Mouse (Mus musculus): Measurements from ENCODE around the gene Pced1b. TPM values are rescaled to one million over a fixed set of nuclear protein-coding genes. Genes with fewer than 3 reads are reported as not detected.
"Not testable (repeated sequence)": the region's sequence is repeated elsewhere in the genome, so short reads cannot be mapped to it uniquely, and the experiment has no call there.

Gene Pced1b
- polyA plus RNA-seq, 1 experiment, result 2.2 TPM

GRCm38 (mm10) chr15:97383523-97384141, 136.7 kb downstream of the Pced1b start:
- Histone ChIP-seq H3K4me1 (peaks cover 14% of the 10 kb centered on the region), H3K27me3 (replicated peaks) (peaks cover 4% of the 10 kb centered on the region), H3K36me3 (replicated peaks; ENCODE audit: low read length) (peaks cover 7% of the 10 kb centered on the region), H3K4me3 (replicated peaks) (no peak overlapping the region), H3K9me3 (peaks cover 8% of the 10 kb centered on the region)
- no peak for TF ChIP-seq FLI1 (IDR thresholded peaks at IDR 0.05; ENCODE audit: low read length)
- TF ChIP-seq GATA1 (IDR thresholded peaks at IDR 0.05; ENCODE audit: borderline replicate concordance, low read length), result no peak

- Histone ChIP-seq H3K36me3 (replicated peaks; ENCODE audit: low read length) (peaks cover 7% of the 10 kb centered on the region), H3K4me3 (replicated peaks) (no peak overlapping the region), H3K4me1 (peaks cover 10% of the 10 kb centered on the region), H3K27me3 (replicated peaks) (peaks cover 4% of the 10 kb centered on the region), H3K9me3 (peaks cover 8% of the 10 kb centered on the region)
- TF ChIP-seq FLI1 (IDR thresholded peaks at IDR 0.05; ENCODE audit: low read length) (no peak), GATA1 (IDR thresholded peaks at IDR 0.05; ENCODE audit: borderline replicate concordance, low read length) (no peak)
Observed at GRCm38 (mm10) chr15:97384170-97385018, 137.5 kb downstream of the Pced1b start.

GRCm38 (mm10) chr15:97385174-97385573, 138.3 kb downstream of the Pced1b start:
- not testable (repeated sequence) for H3K4me1 ChIP-seq; H3K27me3 ChIP-seq (replicated peaks); H3K9me3 ChIP-seq; H3K36me3 ChIP-seq (replicated peaks; ENCODE audit: low read length); H3K4me3 ChIP-seq (replicated peaks)

- no peak for TF ChIP-seq GATA1 (IDR thresholded peaks at IDR 0.05; ENCODE audit: borderline replicate concordance, low read length)
- TF ChIP-seq FLI1 (IDR thresholded peaks at IDR 0.05; ENCODE audit: low read length), result no peak
- peaks cover 7% of the 10 kb centered on the region for H3K36me3 ChIP-seq (replicated peaks; ENCODE audit: low read length)
- H3K4me1 ChIP-seq, result no peaks in the 10 kb centered on the region
- H3K27me3 ChIP-seq (replicated peaks), result peaks cover 4% of the 10 kb centered on the region
- H3K9me3 ChIP-seq, result peaks cover 14% of the 10 kb centered on the region
- no peak overlapping the region for H3K4me3 ChIP-seq (replicated peaks)
Observed at GRCm38 (mm10) chr15:97387793-97388192, 140.9 kb downstream of the Pced1b start.

- no peak for TF ChIP-seq FLI1 (IDR thresholded peaks at IDR 0.05; ENCODE audit: low read length)
- TF ChIP-seq GATA1 (IDR thresholded peaks at IDR 0.05; ENCODE audit: borderline replicate concordance, low read length), result no peak
- H3K27me3 ChIP-seq (replicated peaks), result no peaks in the 10 kb centered on the region
- H3K9me3 ChIP-seq, result peaks cover 6% of the 10 kb centered on the region; the same call in 1 of the 2 replicates
- H3K4me3 ChIP-seq (replicated peaks), result no peak overlapping the region
- no peaks in the 10 kb centered on the region for H3K4me1 ChIP-seq
- no peaks in the 10 kb centered on the region for H3K36me3 ChIP-seq (replicated peaks; ENCODE audit: low read length)
Observed at GRCm38 (mm10) chr15:97389577-97389976, 142.7 kb downstream of the Pced1b start.

GRCm38 (mm10) chr15:97390778-97391177, 143.9 kb downstream of the Pced1b start:
- peaks cover 6% of the 10 kb centered on the region; the same call in 1 of the 2 replicates for H3K9me3 ChIP-seq
- no peaks in the 10 kb centered on the region for H3K36me3 ChIP-seq (replicated peaks; ENCODE audit: low read length)
- H3K27me3 ChIP-seq (replicated peaks), result no peaks in the 10 kb centered on the region
- TF ChIP-seq FLI1 (IDR thresholded peaks at IDR 0.05; ENCODE audit: low read length) (no peak), GATA1 (IDR thresholded peaks at IDR 0.05; ENCODE audit: borderline replicate concordance, low read length) (no peak)
- no peak overlapping the region for H3K4me3 ChIP-seq (replicated peaks)
- no peaks in the 10 kb centered on the region for H3K4me1 ChIP-seq

GRCm38 (mm10) chr15:97391436-97391835, 144.5 kb downstream of the Pced1b start:
- H3K4me3 ChIP-seq (replicated peaks), result no peak overlapping the region
- TF ChIP-seq GATA1 (IDR thresholded peaks at IDR 0.05; ENCODE audit: borderline replicate concordance, low read length) (no peak), FLI1 (IDR thresholded peaks at IDR 0.05; ENCODE audit: low read length) (no peak)
- no peaks in the 10 kb centered on the region for H3K4me1 ChIP-seq
- no peaks in the 10 kb centered on the region for H3K36me3 ChIP-seq (replicated peaks; ENCODE audit: low read length)
- H3K27me3 ChIP-seq (replicated peaks), result no peaks in the 10 kb centered on the region
- peaks cover 8% of the 10 kb centered on the region; the same call in 1 of the 2 replicates for H3K9me3 ChIP-seq

- H3K4me3 ChIP-seq (replicated peaks), result no peak overlapping the region
- H3K36me3 ChIP-seq (replicated peaks; ENCODE audit: low read length), result no peaks in the 10 kb centered on the region
- H3K27me3 ChIP-seq (replicated peaks), result peaks cover 2% of the 10 kb centered on the region
- peaks cover 22% of the 10 kb centered on the region for H3K9me3 ChIP-seq
- no peak for TF ChIP-seq GATA1 (IDR thresholded peaks at IDR 0.05; ENCODE audit: borderline replicate concordance, low read length)
- no peak for TF ChIP-seq FLI1 (IDR thresholded peaks at IDR 0.05; ENCODE audit: low read length)
- no peaks in the 10 kb centered on the region for H3K4me1 ChIP-seq
Observed at GRCm38 (mm10) chr15:97394561-97394960, 147.7 kb downstream of the Pced1b start.

- Histone ChIP-seq H3K4me1 (no peaks in the 10 kb centered on the region), H3K4me3 (replicated peaks) (no peak overlapping the region), H3K9me3 (peaks cover 31% of the 10 kb centered on the region), H3K36me3 (replicated peaks; ENCODE audit: low read length) (no peaks in the 10 kb centered on the region), H3K27me3 (replicated peaks) (peaks cover 2% of the 10 kb centered on the region)
- TF ChIP-seq GATA1 (IDR thresholded peaks at IDR 0.05; ENCODE audit: borderline replicate concordance, low read length) (no peak), FLI1 (IDR thresholded peaks at IDR 0.05; ENCODE audit: low read length) (no peak)
Observed at GRCm38 (mm10) chr15:97396586-97397299, 149.8 kb downstream of the Pced1b start.

- H3K36me3 ChIP-seq (replicated peaks; ENCODE audit: low read length), result no peaks in the 10 kb centered on the region
- no peak for TF ChIP-seq GATA1 (IDR thresholded peaks at IDR 0.05; ENCODE audit: borderline replicate concordance, low read length)
- no peak for TF ChIP-seq FLI1 (IDR thresholded peaks at IDR 0.05; ENCODE audit: low read length)
- no peaks in the 10 kb centered on the region for H3K4me1 ChIP-seq
- no peak overlapping the region for H3K4me3 ChIP-seq (replicated peaks)
- H3K9me3 ChIP-seq, result peaks cover 28% of the 10 kb centered on the region
- H3K27me3 ChIP-seq (replicated peaks), result peaks cover 2% of the 10 kb centered on the region
Observed at GRCm38 (mm10) chr15:97397793-97398192, 150.9 kb downstream of the Pced1b start.

Data from megakaryocyte, embryonic 14.5 days (primary cell).